Mouse (Mus musculus): ENCODE measurements around the gene Zfp950.

DNA sequence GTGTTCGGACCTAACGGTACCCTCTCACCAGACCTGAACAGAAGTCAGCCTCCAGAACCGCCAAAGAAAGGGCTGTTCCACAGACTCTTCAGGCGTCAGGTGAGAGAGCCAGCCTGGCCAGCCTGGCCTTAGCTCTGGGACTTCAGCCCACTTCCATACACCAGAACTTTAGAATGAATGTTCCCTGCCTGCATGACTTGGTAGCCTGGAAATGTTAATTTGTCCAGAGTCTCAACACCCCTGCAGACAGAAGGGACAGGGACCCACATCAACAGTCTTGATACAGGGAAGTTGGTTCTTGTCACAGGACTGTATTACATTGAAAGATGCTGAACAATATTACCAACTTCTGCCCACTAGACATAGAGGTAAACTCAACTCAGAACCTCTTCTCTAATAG lies 50.1 kb downstream of the Zfp950 start:
- TF ChIP-seq CTCF (IDR thresholded peaks at IDR 0.05; ENCODE audit: low read depth, low read length): no peak
- TF ChIP-seq TAL1 (conservative IDR thresholded peaks at IDR 0.05; ENCODE audit: low read depth, low read length): no peak
- no peak for TF ChIP-seq GATA1 (IDR thresholded peaks at IDR 0.05; ENCODE audit: borderline replicate concordance, low read length)
- no peak for TF ChIP-seq POLR2AphosphoS5 (IDR thresholded peaks at IDR 0.05; ENCODE audit: insufficient replicate concordance, low read depth, low read length)

Measured in G1E (cell line).